Mouse (Mus musculus): ENCODE data around the gene Tmem206.

DNA sequence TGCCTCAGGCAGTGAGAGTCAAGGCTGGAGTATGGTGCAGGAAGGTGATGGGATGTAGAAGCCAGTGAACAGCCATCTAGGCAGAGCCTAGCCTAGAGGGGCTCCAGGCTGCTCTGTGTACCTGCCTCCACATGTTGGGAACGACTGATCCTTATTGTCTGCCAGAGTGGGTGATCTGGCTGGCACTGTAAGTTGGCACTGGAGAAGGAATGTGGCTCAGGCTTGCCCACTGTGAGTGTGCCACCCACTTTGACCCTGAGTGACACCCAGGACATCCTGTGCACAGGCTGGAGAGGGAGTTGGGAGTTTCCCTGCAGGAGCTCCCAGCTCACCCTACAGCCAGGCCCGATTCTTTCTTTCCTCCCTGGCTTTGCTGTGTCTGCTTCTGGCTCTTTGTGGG lies 14.2 kb downstream of the Tmem206 start:
- TF ChIP-seq CTCF (IDR thresholded peaks at IDR 0.05; ENCODE audit: control insufficient read depth, insufficient read depth, low read length): no peak
- no peak for TF ChIP-seq POLR2A (IDR thresholded peaks at IDR 0.05; ENCODE audit: borderline replicate concordance, control insufficient read depth, low read depth, low read length)
